Mouse (Mus musculus) heart, adult 18-20 months (tissue): Measurements from ENCODE around the gene Hist4h4. TPM values are rescaled to one million over a fixed set of nuclear protein-coding genes. Genes with fewer than 3 reads are reported as not detected.

ENCODE experiments used
- DNase-seq, 2 experiments: peaks; one replicate each; pipeline ENCODE4 v3.0.0; 2021 to 2022; ENCODE audit warnings: mixed read lengths in 1 of 2
- microRNA-seq, 2 experiments: library from miRNA; unstranded; fragments of <30 nt; microRNA quantifications; one replicate each; pipeline ENCODE4 v1.2.0; 2022
- total RNA-seq, 2 experiments: library from RNA; stranded (reverse); gene quantifications; 2 replicates each; pipeline ENCODE4 v1.2.3; 2021

Hist4h4 gene
- total RNA-seq, 2 experiments from 2014 or later, result 4.5 to 5.7 TPM

- DNase-seq, result no peak
Measured at GRCm38 (mm10) chr6:136782146-136782545, 22.1 kb downstream of the Hist4h4 start.

GRCm38 (mm10) chr6:136781377-136781986 lies 22.7 kb downstream of the Hist4h4 start, which contains the start of gene Gucy2c:
TSS of gene Gucy2c (minus strand) at chr6:136781765.
- no peak for DNase-seq

- DNase-seq, result no peak
Measured at GRCm38 (mm10) chr6:136776392-136776791, 27.8 kb downstream of the Hist4h4 start.

- DNase-seq, result no peak
Measured at GRCm38 (mm10) chr6:136769859-136770258, 34.4 kb downstream of the Hist4h4 start.

- peak in 1 of 2 experiments; percentile 4 for DNase-seq
Measured at GRCm38 (mm10) chr6:136769143-136769542, 35.1 kb downstream of the Hist4h4 start.

GRCm38 (mm10) chr6:136763912-136764311 lies 40.3 kb downstream of the Hist4h4 start:
- DNase-seq, result no peak

Small RNA genes within 50 kb of the gene (microRNA-seq; reads per million reads assigned to microRNA genes)
- gene Gm44364, result 0 reads per million in 2 experiments

Other genes starting within 250 kb of the Hist4h4 start
- gene Plbd1, start 142.5 kb downstream of the Hist4h4 start, total RNA-seq, result 10 to 100 TPM; 42.7 to 50.9 TPM
- gene Gucy2c, start 22.6 kb downstream of the Hist4h4 start, total RNA-seq, result not detected
- gene H2afj, start 3.8 kb upstream of the Hist4h4 start, total RNA-seq, result 10 to 100 TPM; 30.1 to 35.5 TPM
- gene BC049715, start 23.2 kb upstream of the Hist4h4 start, total RNA-seq, result 1 to 10 TPM in 1 of 2 experiments, under 1 TPM in 1; 0.80 to 1.1 TPM
- gene Wbp11, start 23.8 kb upstream of the Hist4h4 start, total RNA-seq, result 10 to 100 TPM; 53.4 to 64.0 TPM
- gene Smco3, start 31.0 kb upstream of the Hist4h4 start, total RNA-seq, result not detected
- 10 to 100 TPM; 18.7 to 21.8 TPM for gene Art4, start 53.3 kb upstream of the Hist4h4 start, total RNA-seq
- 100 to 1,000 TPM; 301 to 402 TPM for gene Mgp, start 71.4 kb upstream of the Hist4h4 start, total RNA-seq
- not detected for gene Erp27, start 117.8 kb upstream of the Hist4h4 start, total RNA-seq
- not detected for gene Pde6h, start 119.4 kb upstream of the Hist4h4 start, total RNA-seq
- gene Arhgdib, start 137.5 kb upstream of the Hist4h4 start, total RNA-seq, result 10 to 100 TPM; 22.8 to 39.0 TPM